Mouse (Mus musculus) testis, adult 2 months (tissue): ENCODE results near the gene Cdkl3.

ENCODE experiments used
- CTCF ChIP-seq: fragments of 200-500 bp; IDR thresholded peaks from 2 replicates; pipeline ENCODE4 v1.5.1; 2012; ENCODE audit warnings: low read depth, mild to moderate bottlenecking, inconsistent platforms, low read length, moderate library complexity; ENCODE audit not compliant: control insufficient read depth, insufficient read depth, insufficient replicate concordance
- POLR2A ChIP-seq: fragments of 200-500 bp; IDR thresholded peaks from 2 replicates; pipeline ENCODE4 v1.6.1; 2012; ENCODE audit warnings: low read depth, mild to moderate bottlenecking, inconsistent platforms, low read length, moderate library complexity; ENCODE audit not compliant: control insufficient read depth

GRCm38 (mm10) chr11:52129171-52129570, 125.2 kb downstream of the Cdkl3 start:
- TF ChIP-seq CTCF (no peak), POLR2A (no peak)
